Mouse (Mus musculus) heart, embryonic 15.5 days (tissue): ENCODE measurements at regions not wholly inside any gene's neighbourhood (a gene's known extent, or its start where the extent isn't known, plus 50 kb on each side); places are given as distances from the start of the nearest gene placed in this dataset.

Source experiments
- ATAC-seq: fragments of 200-750 bp; cut with Nextera tagmentation; replicated peaks from 2 replicates; pipeline ENCODE4 v1.8.0; 2017; ENCODE audit warnings: low read depth, moderate TSS enrichment; ENCODE audit not compliant: insufficient number of reproducible peaks, insufficient read depth, low FRiP score
- H3K27ac ChIP-seq: fragments of 300-500 bp; sonication (generic); 2 replicates; pipeline ENCODE4 v1.5.1; 2015; ENCODE audit warnings: mild to moderate bottlenecking, inconsistent platforms
- H3K27me3 ChIP-seq: fragments of 300-500 bp; sonication (generic); 2 replicates; pipeline ENCODE4 v1.6.1; 2015; ENCODE audit warnings: inconsistent platforms
- H3K36me3 ChIP-seq: fragments of 300-500 bp; sonication (generic); 2 replicates; pipeline ENCODE4 v1.6.1; 2015; ENCODE audit warnings: mild to moderate bottlenecking, inconsistent platforms
- H3K4me1 ChIP-seq: fragments of 300-500 bp; sonication (generic); replicated peaks from 2 replicates; pipeline ENCODE4 v1.6.1; 2015; ENCODE audit warnings: inconsistent platforms
- H3K4me2 ChIP-seq: fragments of 300-500 bp; sonication (generic); 2 replicates; pipeline ENCODE4 v1.6.1; 2015; ENCODE audit warnings: inconsistent platforms, mild to moderate bottlenecking, moderate library complexity
- H3K4me3 ChIP-seq: fragments of 300-500 bp; sonication (generic); 2 replicates; pipeline ENCODE4 v1.5.1; 2015; ENCODE audit warnings: mild to moderate bottlenecking, inconsistent platforms
- H3K9ac ChIP-seq: fragments of 300-500 bp; sonication (generic); 2 replicates; pipeline ENCODE4 v1.6.1; 2015; ENCODE audit warnings: mild to moderate bottlenecking, inconsistent platforms
- H3K9me3 ChIP-seq: fragments of 300-500 bp; sonication (generic); replicated peaks from 2 replicates; pipeline ENCODE4 v1.6.1; 2016; ENCODE audit warnings: inconsistent platforms
- WGBS: fragments of 180-500 bp; shearing (Covaris S2); methylation state at CpG from one replicate; pipeline ENCODE4 v1.1.7; 2015; ENCODE audit warnings: mixed read lengths; 5-methylcytosine and 5-hydroxymethylcytosine counted together

DNA sequence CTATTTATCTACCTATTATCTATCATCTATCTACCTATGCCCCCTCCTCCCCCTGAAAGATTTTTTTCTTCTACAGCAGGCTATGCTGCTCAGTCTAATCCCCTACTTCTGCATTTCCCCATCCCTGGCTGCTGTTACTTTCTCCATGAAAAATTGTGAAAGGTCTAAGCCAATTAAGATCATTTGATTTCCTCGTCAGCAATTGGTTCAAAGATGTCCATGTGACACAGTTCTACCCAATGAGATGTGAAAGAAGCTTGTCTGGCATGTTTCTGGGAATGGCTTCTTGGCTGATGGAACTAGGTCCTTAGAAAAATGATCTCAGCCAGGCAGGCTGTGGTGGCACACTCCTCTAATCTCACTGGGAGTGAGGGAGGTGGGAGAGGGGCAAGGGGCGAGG, 103.8 kb downstream of the Phlda1 start:
- Histone ChIP-seq H3K9me3 (no peaks in the 10 kb centered on the region), H3K4me1 (no peaks in the 10 kb centered on the region), H3K27me3 (no peaks in the 10 kb centered on the region), H3K4me2 (no peak overlapping the region), H3K27ac (no peak overlapping the region), H3K9ac (no peak overlapping the region), H3K36me3 (no peaks in the 10 kb centered on the region), H3K4me3 (no peak overlapping the region)
- ATAC-seq = no peak
- WGBS = 84% methylated on average over 2 of the region's 2 CpGs

DNA sequence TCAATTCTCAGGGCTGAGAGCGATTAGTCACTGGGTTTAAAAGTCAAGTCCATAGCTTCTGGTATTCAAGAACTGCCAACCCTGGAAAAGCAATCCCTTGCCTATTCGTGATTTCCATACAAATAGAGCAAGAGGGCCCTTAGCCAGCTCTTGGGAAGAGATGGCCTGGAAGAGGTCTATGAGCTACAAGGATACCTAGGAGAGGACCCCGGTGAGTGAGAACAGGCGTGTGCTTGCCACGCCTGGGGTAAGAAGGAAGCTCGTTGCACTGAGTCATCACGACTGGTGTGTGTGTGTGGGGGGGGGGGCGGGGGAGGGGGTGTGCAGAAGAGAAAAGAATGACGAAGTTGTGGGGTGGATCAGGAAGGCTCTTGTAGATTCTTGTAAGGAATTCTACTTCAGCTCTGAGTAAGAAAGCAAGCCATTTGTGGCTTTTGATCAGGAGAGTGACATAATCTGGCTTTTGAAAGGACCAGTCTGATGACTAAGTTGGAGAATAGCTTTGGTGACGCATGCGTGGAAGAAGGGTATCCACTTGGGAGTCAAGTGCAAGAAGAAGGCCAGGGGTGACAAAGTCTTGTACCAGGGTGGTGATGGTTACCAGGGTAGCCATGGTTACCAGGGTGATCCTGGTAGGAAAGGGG, 113.7 kb downstream of the Phlda1 start:
- WGBS = 68% methylated on average over 11 of the region's 11 CpGs

DNA sequence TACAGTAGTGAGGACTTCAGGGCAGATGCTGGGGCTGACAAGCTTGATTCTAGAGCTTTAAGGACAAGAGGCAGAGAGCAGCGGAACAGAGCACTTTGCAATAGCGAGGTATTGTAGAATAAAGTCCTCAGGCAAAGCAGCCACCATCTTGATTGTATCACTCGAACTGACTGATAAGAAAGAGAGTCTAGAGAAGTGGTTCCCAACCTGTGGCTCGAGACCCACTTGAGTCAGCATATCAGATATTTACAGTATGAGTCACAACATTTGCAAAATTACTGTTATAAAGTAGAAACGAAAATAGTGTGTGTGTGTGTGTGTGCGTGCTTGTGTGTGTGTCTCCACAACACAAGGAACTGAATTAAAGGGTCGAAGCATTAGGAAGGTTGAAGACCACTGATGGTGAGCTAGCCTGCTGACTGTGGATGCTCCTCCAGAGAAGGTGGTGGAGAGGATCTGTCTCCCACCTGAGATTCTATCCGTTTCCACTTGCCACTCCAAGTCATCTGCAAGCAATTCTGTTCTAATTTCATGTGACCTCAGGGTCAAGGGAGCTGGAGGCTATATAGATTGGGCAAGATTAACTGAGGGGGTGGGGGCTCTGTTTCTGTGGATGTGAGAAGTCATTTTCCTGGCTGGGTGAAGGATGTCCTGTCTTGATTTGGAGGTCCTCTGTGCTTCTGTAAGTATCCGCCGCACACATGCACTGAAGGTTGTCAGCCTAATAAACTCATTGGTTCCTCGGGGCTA, 115.0 kb downstream of the Phlda1 start:
- no peak for ATAC-seq
- no peak overlapping the region for H3K4me3 ChIP-seq
- H3K36me3 ChIP-seq = no peaks in the 10 kb centered on the region
- no peak overlapping the region for H3K4me2 ChIP-seq
- H3K9me3 ChIP-seq = no peaks in the 10 kb centered on the region
- WGBS = 72% methylated on average over 11 of the region's 11 CpGs
- no peaks in the 10 kb centered on the region for H3K27me3 ChIP-seq
- no peak overlapping the region for H3K9ac ChIP-seq
- peaks cover 5% of the 10 kb centered on the region for H3K4me1 ChIP-seq
- H3K27ac ChIP-seq = no peak overlapping the region

More for the DNA sequence above, 113.7 kb downstream of the Phlda1 start:
- H3K27ac ChIP-seq = no peak overlapping the region
- peaks cover 5% of the 10 kb centered on the region for H3K4me1 ChIP-seq
- H3K4me3 ChIP-seq = no peak overlapping the region
- no peaks in the 10 kb centered on the region for H3K9me3 ChIP-seq
- no peaks in the 10 kb centered on the region for H3K27me3 ChIP-seq
- ATAC-seq = no peak
- H3K9ac ChIP-seq = no peak overlapping the region
- no peaks in the 10 kb centered on the region for H3K36me3 ChIP-seq
- H3K4me2 ChIP-seq = no peak overlapping the region

DNA sequence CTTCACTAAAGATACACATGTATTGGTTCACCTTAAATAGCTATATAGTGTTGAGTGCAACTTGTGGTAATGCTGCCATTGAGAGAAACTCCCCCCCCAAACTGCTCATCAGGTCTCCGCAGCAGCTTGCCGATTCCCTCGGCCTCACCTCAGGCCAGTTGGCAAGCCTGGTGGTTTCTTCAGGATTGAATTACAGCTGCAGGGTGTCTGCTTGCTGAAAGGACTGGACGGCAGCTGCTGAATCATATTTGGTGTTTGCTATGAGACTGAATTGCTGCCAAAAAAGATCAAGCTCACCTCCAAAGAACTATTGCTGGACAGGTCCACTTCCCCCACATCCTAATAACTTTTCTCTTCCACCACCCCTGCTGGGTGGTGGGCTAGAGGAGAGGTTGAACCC, 116.7 kb downstream of the Phlda1 start:
- H3K4me2 ChIP-seq = no peak overlapping the region
- no peaks in the 10 kb centered on the region for H3K36me3 ChIP-seq
- WGBS = 39% methylated on average over 4 of the region's 4 CpGs
- ATAC-seq = no peak
- no peak overlapping the region for H3K9ac ChIP-seq
- no peak overlapping the region for H3K27ac ChIP-seq
- no peak overlapping the region for H3K4me3 ChIP-seq
- H3K27me3 ChIP-seq = no peaks in the 10 kb centered on the region
- H3K9me3 ChIP-seq = no peaks in the 10 kb centered on the region
- H3K4me1 ChIP-seq = peaks cover 5% of the 10 kb centered on the region

DNA sequence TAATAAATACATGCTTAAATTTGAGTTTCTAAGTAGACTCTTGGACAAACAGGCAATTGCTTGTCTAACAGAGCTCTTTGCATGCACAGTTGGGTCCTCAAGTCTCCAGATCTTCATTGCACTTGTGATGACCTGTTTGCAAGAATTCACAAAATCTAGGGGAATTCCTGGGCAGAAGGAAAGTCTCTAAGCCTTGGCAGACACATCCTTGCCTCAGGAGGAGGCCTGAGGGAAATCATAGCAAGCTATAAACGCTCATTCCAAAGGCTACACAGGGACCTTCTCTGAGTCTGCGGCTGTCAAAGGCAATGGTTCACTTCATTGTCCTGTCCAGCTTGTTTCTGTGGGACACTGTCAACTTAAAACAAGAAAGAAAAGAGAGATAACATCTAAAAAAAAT, 117.9 kb downstream of the Phlda1 start:
- WGBS = 53% methylated on average over 2 of the region's 2 CpGs
- no peaks in the 10 kb centered on the region for H3K27me3 ChIP-seq
- H3K9ac ChIP-seq = no peak overlapping the region
- no peak overlapping the region for H3K4me3 ChIP-seq
- H3K36me3 ChIP-seq = no peaks in the 10 kb centered on the region
- no peak for ATAC-seq
- no peak overlapping the region for H3K4me2 ChIP-seq
- no peaks in the 10 kb centered on the region for H3K9me3 ChIP-seq
- peaks cover 5% of the 10 kb centered on the region for H3K4me1 ChIP-seq
- no peak overlapping the region for H3K27ac ChIP-seq

DNA sequence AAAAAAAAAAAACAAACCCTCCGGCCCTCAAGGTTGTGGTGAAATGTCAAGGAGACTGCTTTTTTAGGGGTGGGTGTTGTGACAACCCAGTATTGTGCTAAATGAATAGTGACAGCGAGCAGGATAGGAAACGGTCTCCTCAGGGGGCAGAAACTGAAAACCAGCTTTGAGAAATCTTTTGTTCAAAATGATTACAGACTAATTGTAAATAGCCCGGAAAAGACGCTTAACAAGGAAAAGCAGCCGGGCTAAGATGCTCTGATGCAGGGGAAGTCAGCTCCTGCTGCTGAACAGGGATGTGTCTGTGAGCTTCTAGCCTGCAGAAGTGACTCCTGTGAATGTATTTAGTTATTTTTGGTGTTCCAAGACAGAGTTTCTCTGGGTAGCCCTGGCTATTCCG, 118.5 kb downstream of the Phlda1 start:
- Histone ChIP-seq H3K4me2 (no peak overlapping the region), H3K4me3 (no peak overlapping the region), H3K27ac (no peak overlapping the region), H3K9ac (no peak overlapping the region), H3K4me1 (peaks cover 5% of the 10 kb centered on the region), H3K9me3 (no peaks in the 10 kb centered on the region), H3K36me3 (no peaks in the 10 kb centered on the region), H3K27me3 (no peaks in the 10 kb centered on the region)
- no peak for ATAC-seq
- 57% methylated on average over 7 of the region's 7 CpGs for WGBS

DNA sequence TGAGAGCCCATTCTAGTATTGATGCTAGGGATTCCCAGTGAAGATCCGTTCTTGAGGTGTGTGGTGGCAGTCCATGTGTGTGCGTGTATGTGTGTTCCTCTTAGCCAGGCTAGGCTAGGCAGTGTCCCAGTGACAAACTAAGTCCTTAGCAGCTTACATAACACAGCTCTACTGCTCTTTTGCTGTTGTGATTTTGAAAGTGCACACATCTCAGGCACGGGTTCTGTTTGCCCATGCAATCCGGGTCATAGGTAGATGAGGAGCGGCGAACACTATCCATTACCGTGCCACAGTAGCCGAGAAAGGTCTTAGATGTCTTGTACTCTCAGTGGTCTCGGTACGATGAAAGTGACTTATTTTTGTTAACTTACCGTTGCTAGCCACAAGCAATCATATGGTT, 119.5 kb downstream of the Phlda1 start:
- no peak overlapping the region for H3K27ac ChIP-seq
- H3K9me3 ChIP-seq = no peaks in the 10 kb centered on the region
- H3K36me3 ChIP-seq = no peaks in the 10 kb centered on the region
- H3K27me3 ChIP-seq = no peaks in the 10 kb centered on the region
- no peak for ATAC-seq
- no peak overlapping the region for H3K4me2 ChIP-seq
- H3K4me1 ChIP-seq = peaks cover 5% of the 10 kb centered on the region
- no peak overlapping the region for H3K4me3 ChIP-seq
- 95% methylated on average over 11 of the region's 11 CpGs for WGBS
- H3K9ac ChIP-seq = no peak overlapping the region

DNA sequence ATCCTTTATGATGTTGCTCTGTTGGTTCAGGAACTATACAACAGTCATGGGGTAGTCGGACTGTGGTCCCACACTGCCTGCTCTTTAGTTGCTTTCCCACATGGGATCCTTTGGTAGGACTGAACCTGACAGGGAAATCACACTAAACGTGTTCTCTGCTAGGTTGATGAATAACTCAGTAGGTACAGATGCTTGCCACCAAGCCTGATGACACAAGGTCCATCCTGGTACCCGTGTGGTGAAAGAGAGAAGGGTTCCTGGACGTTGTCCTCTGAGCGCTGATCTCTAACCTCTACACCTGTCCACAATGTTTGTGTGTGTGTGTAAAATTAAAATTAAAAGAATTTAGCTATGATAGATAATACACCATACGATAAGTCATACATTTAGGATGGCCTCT, 119.9 kb downstream of the Phlda1 start:
- H3K27ac ChIP-seq = no peak overlapping the region
- H3K9ac ChIP-seq = no peak overlapping the region
- H3K4me3 ChIP-seq = no peak overlapping the region
- H3K4me2 ChIP-seq = no peak overlapping the region
- H3K9me3 ChIP-seq = no peaks in the 10 kb centered on the region
- H3K36me3 ChIP-seq = no peaks in the 10 kb centered on the region
- WGBS = 90% methylated on average over 6 of the region's 6 CpGs
- no peak for ATAC-seq
- H3K27me3 ChIP-seq = no peaks in the 10 kb centered on the region
- peaks cover 5% of the 10 kb centered on the region for H3K4me1 ChIP-seq

DNA sequence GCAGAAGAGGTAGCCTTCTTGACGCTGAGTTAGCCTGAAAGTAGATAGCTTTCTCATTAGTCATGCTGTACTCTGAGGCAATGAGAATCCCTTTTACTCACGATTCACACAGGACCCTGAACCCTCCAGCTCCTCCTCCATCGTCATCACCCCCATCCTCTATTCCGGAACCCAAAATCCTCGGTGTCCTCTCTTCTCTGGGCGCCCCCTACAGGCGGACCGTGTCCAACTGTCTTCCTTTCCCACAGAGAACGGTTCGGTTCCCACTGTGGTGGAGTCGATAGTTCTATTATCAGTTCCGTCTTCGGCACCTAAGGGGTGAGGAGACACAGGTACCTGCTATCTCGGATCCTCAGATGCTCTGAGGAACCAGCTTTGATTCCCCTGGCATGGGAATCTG, 130.2 kb downstream of the Phlda1 start:
- Histone ChIP-seq H3K4me1 (no peaks in the 10 kb centered on the region), H3K27ac (no peak overlapping the region), H3K4me2 (no peak overlapping the region), H3K9me3 (no peaks in the 10 kb centered on the region), H3K36me3 (no peaks in the 10 kb centered on the region), H3K9ac (no peak overlapping the region), H3K4me3 (no peak overlapping the region), H3K27me3 (no peaks in the 10 kb centered on the region)
- WGBS = 52% methylated on average over 14 of the region's 14 CpGs
- ATAC-seq = no peak

DNA sequence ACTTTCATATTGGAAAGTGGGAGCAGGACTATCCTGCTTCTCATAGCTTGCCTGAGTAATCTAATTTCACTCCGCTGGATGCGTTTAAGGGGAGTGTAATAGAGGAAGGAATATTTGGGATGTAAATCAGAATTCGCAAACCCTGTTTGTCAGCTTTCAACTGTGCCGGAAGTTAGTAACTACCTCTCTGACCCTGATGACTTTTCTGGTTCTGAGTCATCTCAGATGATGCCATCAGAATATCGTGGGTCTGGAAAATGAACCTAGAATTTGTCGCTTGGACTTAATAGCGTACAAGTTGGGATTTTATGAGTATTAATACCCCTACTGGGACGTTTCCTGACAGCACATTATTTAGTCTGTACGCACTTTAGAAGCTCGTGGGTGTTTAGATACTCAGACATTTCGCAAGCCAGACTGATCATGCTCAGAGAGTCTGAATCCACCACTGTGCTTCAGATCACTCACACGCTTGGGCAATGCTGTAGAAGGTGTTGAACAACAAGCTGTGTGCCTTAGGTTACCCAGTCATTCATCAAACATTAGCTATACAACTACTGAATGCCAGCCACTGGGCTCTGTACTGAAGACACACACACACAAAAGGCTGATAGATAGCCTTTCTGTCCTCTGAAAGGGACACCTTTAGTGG, 131.1 kb downstream of the Phlda1 start:
- no peak for ATAC-seq
- Histone ChIP-seq H3K36me3 (no peaks in the 10 kb centered on the region), H3K4me1 (no peaks in the 10 kb centered on the region), H3K4me3 (no peak overlapping the region), H3K9ac (no peak overlapping the region), H3K27ac (no peak overlapping the region), H3K4me2 (no peak overlapping the region), H3K27me3 (no peaks in the 10 kb centered on the region), H3K9me3 (no peaks in the 10 kb centered on the region)
- WGBS = 87% methylated on average over 12 of the region's 12 CpGs

DNA sequence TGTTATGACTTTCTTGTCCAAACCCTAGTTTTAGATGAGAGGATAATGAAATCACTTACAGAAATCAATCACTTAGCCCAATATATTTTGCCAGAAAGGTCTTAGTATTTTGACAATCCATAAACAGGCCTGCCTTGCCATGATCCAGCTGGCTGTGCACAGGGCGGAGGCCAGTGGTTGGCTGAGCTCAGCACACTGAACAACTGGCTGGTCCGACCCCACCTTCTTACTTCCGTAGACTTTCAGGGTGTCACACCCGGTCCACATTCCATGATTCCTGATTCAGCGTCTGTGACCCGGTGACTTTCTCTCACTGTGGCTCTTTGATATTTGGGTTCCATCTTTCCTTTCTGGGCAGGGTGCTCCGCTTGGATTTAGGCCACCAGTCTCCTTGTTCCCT, 133.8 kb downstream of the Phlda1 start:
- no peaks in the 10 kb centered on the region for H3K36me3 ChIP-seq
- no peak overlapping the region for H3K4me2 ChIP-seq
- no peak overlapping the region for H3K4me3 ChIP-seq
- H3K4me1 ChIP-seq = no peaks in the 10 kb centered on the region
- ATAC-seq = no peak
- H3K9ac ChIP-seq = no peak overlapping the region
- no peak overlapping the region for H3K27ac ChIP-seq
- H3K27me3 ChIP-seq = no peaks in the 10 kb centered on the region
- H3K9me3 ChIP-seq = no peaks in the 10 kb centered on the region
- whole genome bisulfite sequencing = 88% methylated on average over 7 of the region's 7 CpGs

DNA sequence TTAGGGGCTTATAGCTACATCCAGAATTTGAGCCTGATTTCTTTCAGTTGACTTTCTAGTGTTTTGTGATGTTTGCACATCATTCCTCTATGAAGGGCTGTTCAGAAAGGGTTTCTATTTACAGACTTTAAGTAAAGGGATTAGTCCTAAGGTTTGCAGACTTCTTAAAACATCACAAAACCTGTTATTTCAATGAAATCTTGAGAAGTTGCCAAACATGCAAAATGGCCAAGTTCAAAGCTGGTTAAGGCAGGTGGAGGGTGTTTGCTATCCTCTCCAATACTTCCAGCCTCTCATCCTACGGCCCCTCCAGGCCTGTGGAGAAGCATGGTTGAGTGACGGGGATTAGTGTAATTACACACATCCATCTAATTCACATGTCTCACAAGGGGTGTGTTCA, 136.6 kb downstream of the Phlda1 start:
- Histone ChIP-seq H3K27ac (no peak overlapping the region), H3K9ac (no peak overlapping the region), H3K4me2 (no peak overlapping the region), H3K36me3 (no peaks in the 10 kb centered on the region), H3K4me1 (no peaks in the 10 kb centered on the region), H3K9me3 (no peaks in the 10 kb centered on the region), H3K4me3 (no peak overlapping the region), H3K27me3 (no peaks in the 10 kb centered on the region)
- 81% methylated on average over 2 of the region's 2 CpGs for WGBS
- ATAC-seq = no peak
